Mouse (Mus musculus) embryonic facial prominence, embryonic 15.5 days (tissue): ENCODE measurements at regions not wholly inside any gene's neighbourhood (a gene's known extent, or its start where the extent isn't known, plus 50 kb on each side); places are given as distances from the start of the nearest gene placed in this dataset.
A peak's percentile ranks its signal among the peaks of the same experiment; 100 is the strongest.

Experiments used
- ATAC-seq: fragments of 200-750 bp; cut with Nextera tagmentation; 2 replicates; pipeline ENCODE4 v1.8.0; 2017; ENCODE audit warnings: low read depth, moderate TSS enrichment; ENCODE audit not compliant: insufficient number of reproducible peaks, low FRiP score, low TSS enrichment
- H3K27ac ChIP-seq: fragments of 300-500 bp; sonication (generic); replicated peaks from 2 replicates; pipeline ENCODE4 v1.5.1; 2015; ENCODE audit warnings: mild to moderate bottlenecking, inconsistent platforms
- H3K27me3 ChIP-seq: fragments of 300-500 bp; sonication (generic); 2 replicates; pipeline ENCODE4 v1.6.1; 2015; ENCODE audit warnings: inconsistent platforms
- H3K36me3 ChIP-seq: fragments of 300-500 bp; sonication (generic); 2 replicates; pipeline ENCODE4 v1.6.1; 2015; ENCODE audit warnings: mild to moderate bottlenecking, inconsistent platforms
- H3K4me1 ChIP-seq: fragments of 300-500 bp; sonication (generic); 2 replicates; pipeline ENCODE4 v1.6.1; 2015; ENCODE audit warnings: inconsistent platforms
- H3K4me2 ChIP-seq: fragments of 300-500 bp; sonication (generic); replicated peaks from 2 replicates; pipeline ENCODE4 v1.6.1; 2015; ENCODE audit warnings: mild to moderate bottlenecking, inconsistent platforms
- H3K4me3 ChIP-seq: fragments of 300-500 bp; sonication (generic); replicated peaks from 2 replicates; pipeline ENCODE4 v1.5.1; 2015; ENCODE audit warnings: mild to moderate bottlenecking, inconsistent platforms
- H3K9ac ChIP-seq: fragments of 300-500 bp; sonication (generic); 2 replicates; pipeline ENCODE4 v1.6.1; 2015; ENCODE audit warnings: inconsistent platforms
- H3K9me3 ChIP-seq: fragments of 300-500 bp; sonication (generic); replicated peaks from 2 replicates; pipeline ENCODE4 v1.6.1; 2016; ENCODE audit warnings: inconsistent platforms
- WGBS: fragments of 180-500 bp; shearing (Covaris S2); methylation state at CpG from one replicate; pipeline ENCODE4 v1.1.7; 2015; 5-methylcytosine and 5-hydroxymethylcytosine counted together

DNA sequence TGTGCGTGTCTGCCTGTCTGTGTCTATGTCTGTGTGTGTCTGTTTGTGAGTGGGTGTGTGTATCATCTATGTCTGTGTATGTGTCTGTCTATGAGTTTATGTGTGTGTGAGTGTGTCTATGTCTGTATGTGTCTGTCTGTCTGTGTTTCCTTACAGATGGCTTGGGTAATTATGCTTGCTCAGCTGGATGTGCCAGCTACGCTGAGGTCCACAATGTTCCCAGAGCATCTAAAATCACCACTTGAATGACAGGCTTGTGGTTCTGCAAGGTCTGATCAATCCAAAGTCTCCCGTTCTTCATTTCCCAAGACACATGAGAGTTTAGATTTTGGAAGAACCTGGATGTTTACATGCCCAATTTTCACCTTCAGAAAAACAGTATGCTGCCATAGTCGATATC lies 573.2 kb downstream of the Nfib start:
- Histone ChIP-seq H3K36me3 (no peaks in the 10 kb centered on the region), H3K9ac (no peak overlapping the region), H3K4me3 (no peak overlapping the region), H3K27me3 (no peaks in the 10 kb centered on the region), H3K9me3 (no peaks in the 10 kb centered on the region), H3K4me1 (no peaks in the 10 kb centered on the region), H3K4me2 (no peak overlapping the region), H3K27ac (no peak overlapping the region)
- ATAC-seq = no peak
- WGBS = 87% methylated on average over 4 of the region's 4 CpGs

DNA sequence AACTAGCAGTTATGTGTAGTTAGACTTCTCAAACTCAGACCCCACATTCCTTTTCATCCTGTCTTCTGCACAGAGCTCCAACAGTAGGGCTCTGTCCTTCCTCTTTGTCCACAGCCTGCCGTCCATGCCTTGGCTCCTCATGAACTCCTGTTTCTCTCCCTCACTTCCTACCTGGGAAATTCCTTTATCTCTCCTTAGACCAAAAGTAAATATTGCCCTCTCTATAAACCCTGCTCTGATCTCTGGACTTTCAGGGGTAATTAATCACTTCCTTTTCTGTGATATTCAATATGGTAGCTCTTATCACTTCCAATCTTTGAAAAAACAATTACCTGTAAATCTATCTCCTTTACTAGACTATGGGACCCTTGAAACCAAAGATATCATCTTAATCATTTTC lies 576.1 kb downstream of the Nfib start:
- Histone ChIP-seq H3K4me2 (no peak overlapping the region), H3K27me3 (no peaks in the 10 kb centered on the region), H3K4me3 (no peak overlapping the region), H3K9me3 (no peaks in the 10 kb centered on the region), H3K9ac (no peak overlapping the region), H3K36me3 (no peaks in the 10 kb centered on the region), H3K4me1 (no peaks in the 10 kb centered on the region), H3K27ac (no peak overlapping the region)
- no peak for ATAC-seq
- 46% methylated on average over 1 of the region's 1 CpGs for WGBS

DNA sequence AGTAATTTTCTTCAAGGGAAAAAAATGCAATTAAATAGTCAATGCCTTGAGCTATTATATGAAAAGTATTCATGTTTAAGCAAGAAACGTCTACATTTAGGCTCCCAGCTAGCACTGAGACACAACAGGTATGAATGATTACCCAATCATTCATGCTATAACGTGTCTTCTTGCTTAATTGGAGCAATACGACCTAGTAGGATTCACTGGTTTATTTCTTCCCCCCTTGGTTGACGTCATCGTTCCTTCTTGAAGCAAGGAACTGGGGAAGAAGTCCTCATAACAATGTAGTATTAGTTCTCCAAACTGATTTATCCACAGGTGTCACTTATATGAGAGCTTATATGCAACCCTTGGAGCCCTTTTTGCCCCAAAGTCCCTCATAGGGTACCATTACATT lies 581.8 kb downstream of the Nfib start:
- Histone ChIP-seq H3K4me2 (no peak overlapping the region), H3K27me3 (no peaks in the 10 kb centered on the region), H3K4me1 (no peaks in the 10 kb centered on the region), H3K9me3 (no peaks in the 10 kb centered on the region), H3K9ac (no peak overlapping the region), H3K27ac (no peak overlapping the region), H3K4me3 (no peak overlapping the region), H3K36me3 (no peaks in the 10 kb centered on the region)
- no peak for ATAC-seq
- 56% methylated on average over 5 of the region's 5 CpGs for WGBS

GRCm38 (mm10) chr4:82123101-82123500 lies 582.4 kb downstream of the Nfib start:
- no peak overlapping the region for H3K9ac ChIP-seq
- ATAC-seq = no peak
- 100% methylated on average over 1 of the region's 1 CpGs for WGBS

GRCm38 (mm10) chr4:82120796-82121195 lies 584.8 kb downstream of the Nfib start:
- H3K9ac ChIP-seq = no peak overlapping the region
- H3K36me3 ChIP-seq = no peaks in the 10 kb centered on the region
- no peaks in the 10 kb centered on the region for H3K4me1 ChIP-seq
- 62% methylated on average over 4 of the region's 4 CpGs for WGBS
- H3K4me2 ChIP-seq = no peak overlapping the region
- no peak overlapping the region for H3K27ac ChIP-seq
- no peaks in the 10 kb centered on the region for H3K27me3 ChIP-seq
- H3K9me3 ChIP-seq = no peaks in the 10 kb centered on the region
- ATAC-seq = no peak
- no peak overlapping the region for H3K4me3 ChIP-seq

More at GRCm38 (mm10) chr4:82123101-82123500, 582.4 kb downstream of the Nfib start:
- H3K27ac ChIP-seq = no peak overlapping the region
- no peaks in the 10 kb centered on the region for H3K36me3 ChIP-seq
- no peak overlapping the region for H3K4me3 ChIP-seq
- H3K4me1 ChIP-seq = no peaks in the 10 kb centered on the region
- no peaks in the 10 kb centered on the region for H3K27me3 ChIP-seq
- H3K9me3 ChIP-seq = no peaks in the 10 kb centered on the region
- H3K4me2 ChIP-seq = no peak overlapping the region

DNA sequence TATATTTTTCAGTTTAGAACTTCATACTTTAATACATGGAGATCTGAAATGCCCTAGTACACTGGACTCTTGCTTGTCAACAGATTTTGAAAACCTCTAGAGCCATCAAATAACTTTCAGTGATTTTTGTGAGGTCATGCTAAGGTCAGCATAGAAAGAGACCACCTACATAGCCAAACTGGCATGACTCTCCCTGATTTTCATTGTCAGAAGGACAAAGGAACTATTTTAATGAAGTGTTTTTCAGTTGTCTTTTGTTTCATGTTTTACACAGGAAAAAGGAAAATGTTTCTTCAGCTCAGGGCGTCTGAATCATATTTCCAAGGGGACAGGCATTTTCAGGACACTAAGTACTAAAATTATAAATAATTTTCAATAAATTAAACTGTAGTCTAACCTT lies 585.2 kb downstream of the Nfib start:
- 43% methylated on average over 1 of the region's 1 CpGs for WGBS
- Histone ChIP-seq H3K4me3 (no peak overlapping the region), H3K4me2 (no peak overlapping the region), H3K4me1 (no peaks in the 10 kb centered on the region), H3K27me3 (no peaks in the 10 kb centered on the region), H3K36me3 (no peaks in the 10 kb centered on the region), H3K9ac (no peak overlapping the region), H3K9me3 (no peaks in the 10 kb centered on the region), H3K27ac (no peak overlapping the region)
- no peak for ATAC-seq

- Histone ChIP-seq H3K9ac (no peak overlapping the region), H3K27ac (no peak overlapping the region), H3K36me3 (no peaks in the 10 kb centered on the region), H3K9me3 (no peaks in the 10 kb centered on the region; the same call in 1 of the 2 replicates), H3K27me3 (no peaks in the 10 kb centered on the region), H3K4me3 (no peak overlapping the region), H3K4me1 (peaks cover 18% of the 10 kb centered on the region), H3K4me2 (no peak overlapping the region)
- WGBS = 80% methylated on average over 1 of the region's 1 CpGs
- no peak for ATAC-seq
Observed at GRCm38 (mm10) chr4:82101837-82102236, 603.7 kb downstream of the Nfib start.

GRCm38 (mm10) chr4:82099970-82100368 lies 605.6 kb downstream of the Nfib start:
- peak overlapping the region; percentile 70 for H3K27ac ChIP-seq
- H3K27me3 ChIP-seq = no peaks in the 10 kb centered on the region
- H3K9ac ChIP-seq = no peak overlapping the region
- no peak; the same call in 1 of the 2 replicates for ATAC-seq
- 31% methylated on average over 6 of the region's 6 CpGs for WGBS
- H3K4me1 ChIP-seq = peaks cover 18% of the 10 kb centered on the region
- H3K4me2 ChIP-seq = no peak overlapping the region
- 0 out of 2 replicates have a peak, but pooled peaks cover 2% of the 10 kb centered on the region for H3K36me3 ChIP-seq
- no peak overlapping the region for H3K4me3 ChIP-seq
- H3K9me3 ChIP-seq = no peaks in the 10 kb centered on the region; the same call in 1 of the 2 replicates

DNA sequence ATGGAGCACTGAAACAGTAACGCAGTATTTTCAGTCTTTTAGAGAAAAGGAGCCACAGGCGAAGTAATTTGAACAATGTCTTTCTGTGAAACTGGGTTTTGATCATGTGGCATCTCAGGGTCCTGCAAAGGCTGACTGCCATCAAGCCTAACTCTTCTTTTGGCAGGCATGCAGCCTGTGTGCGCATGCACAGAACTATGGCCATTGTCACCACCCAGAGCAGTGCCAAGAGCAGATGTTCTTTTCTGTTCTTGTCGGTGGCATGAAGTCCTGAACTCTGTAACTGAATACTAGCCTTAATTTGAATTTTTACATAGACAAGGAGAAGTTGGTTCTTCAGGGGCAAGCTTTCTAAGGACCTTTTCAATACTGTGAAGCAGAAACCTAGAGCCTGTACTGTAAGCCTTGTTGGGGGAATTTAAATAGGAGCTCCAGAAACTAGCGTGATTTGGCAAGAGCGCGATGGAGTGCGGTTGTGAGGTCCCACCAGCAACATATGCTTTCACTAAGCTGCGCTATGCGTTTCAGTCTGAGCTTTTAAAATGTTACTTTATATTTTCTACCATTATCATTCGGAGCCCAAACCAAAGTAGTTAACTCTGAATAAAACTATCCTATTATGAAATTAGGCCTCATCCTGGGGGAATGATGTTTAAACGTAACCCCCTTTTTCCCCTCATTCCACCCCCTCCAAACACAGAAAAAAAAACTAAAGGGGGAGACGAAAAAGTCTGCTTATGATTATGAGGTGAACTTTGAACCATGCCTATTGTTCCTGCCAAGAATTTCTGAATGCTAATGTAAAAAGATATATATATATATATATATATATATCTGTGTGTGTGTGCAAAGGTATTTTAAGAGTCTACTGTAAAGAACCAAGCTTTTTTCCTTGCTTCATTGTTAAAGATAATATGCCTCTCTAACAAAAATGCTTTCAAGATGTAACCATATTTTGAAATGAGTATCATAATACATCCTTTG lies 606.3 kb downstream of the Nfib start:
- H3K27me3 ChIP-seq = no peaks in the 10 kb centered on the region
- WGBS = 25% methylated on average over 13 of the region's 13 CpGs
- H3K36me3 ChIP-seq = 0 out of 2 replicates have a peak, but pooled peaks cover 2% of the 10 kb centered on the region
- ATAC-seq = peak; percentile 85
- H3K4me3 ChIP-seq = no peak overlapping the region
- no peaks in the 10 kb centered on the region; the same call in 1 of the 2 replicates for H3K9me3 ChIP-seq
- H3K4me1 ChIP-seq = peaks cover 18% of the 10 kb centered on the region
- H3K27ac ChIP-seq = peak overlapping the region; percentile 88
- no peak overlapping the region for H3K4me2 ChIP-seq
- no peak overlapping the region for H3K9ac ChIP-seq

DNA sequence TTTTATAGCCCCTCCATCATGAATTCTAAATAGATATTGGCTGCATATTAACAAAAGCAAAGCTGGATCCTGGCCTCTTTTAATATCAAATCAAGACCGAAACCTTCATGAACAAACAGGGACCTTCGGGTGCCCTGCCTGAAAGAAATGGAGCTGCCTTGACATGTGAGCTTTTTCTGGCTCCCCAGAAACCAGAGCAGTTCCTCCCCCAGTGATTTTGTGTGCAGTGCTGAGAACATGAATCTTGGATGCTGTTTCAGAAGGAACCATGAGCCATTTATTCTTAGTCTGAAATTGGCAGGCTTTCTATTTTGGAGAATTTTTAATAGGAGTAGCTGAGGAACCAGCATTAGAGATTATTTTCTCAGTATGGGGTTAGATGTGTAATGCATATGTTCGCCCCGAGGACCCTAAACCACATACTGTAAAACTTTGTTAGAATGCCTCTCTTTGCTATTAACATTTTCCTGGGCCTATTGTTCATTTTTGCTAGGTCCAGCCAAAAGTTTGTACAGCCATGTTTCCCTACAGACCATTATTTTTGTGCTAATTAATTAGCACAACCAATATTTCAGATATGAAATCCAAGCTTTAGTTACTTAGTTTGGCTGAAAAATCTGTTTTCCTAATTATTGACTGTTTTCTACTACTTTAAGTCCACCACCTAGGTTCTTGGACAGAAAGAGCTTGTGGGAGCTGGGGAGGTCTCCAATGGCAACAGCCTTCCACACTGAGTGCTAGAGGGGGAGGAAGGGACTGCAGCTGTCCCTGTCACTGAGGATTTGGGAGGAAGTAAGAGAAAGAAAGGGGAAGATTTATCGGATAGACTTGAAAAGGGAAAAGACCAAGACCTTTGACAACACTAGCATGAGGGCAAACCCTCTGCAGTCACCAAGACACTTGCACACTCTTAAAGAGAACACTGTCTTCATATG lies 613.0 kb downstream of the Nfib start:
- 48% methylated on average over 5 of the region's 5 CpGs for WGBS
- Histone ChIP-seq H3K4me1 (peaks cover 6% of the 10 kb centered on the region), H3K9ac (no peak overlapping the region), H3K27ac (peak overlapping the region; percentile 75), H3K4me3 (no peak overlapping the region), H3K4me2 (no peak overlapping the region), H3K27me3 (no peaks in the 10 kb centered on the region), H3K36me3 (0 out of 2 replicates have a peak, but pooled peaks cover 2% of the 10 kb centered on the region), H3K9me3 (no peaks in the 10 kb centered on the region)
- ATAC-seq = peak; percentile 65; the same call in 1 of the 2 replicates

DNA sequence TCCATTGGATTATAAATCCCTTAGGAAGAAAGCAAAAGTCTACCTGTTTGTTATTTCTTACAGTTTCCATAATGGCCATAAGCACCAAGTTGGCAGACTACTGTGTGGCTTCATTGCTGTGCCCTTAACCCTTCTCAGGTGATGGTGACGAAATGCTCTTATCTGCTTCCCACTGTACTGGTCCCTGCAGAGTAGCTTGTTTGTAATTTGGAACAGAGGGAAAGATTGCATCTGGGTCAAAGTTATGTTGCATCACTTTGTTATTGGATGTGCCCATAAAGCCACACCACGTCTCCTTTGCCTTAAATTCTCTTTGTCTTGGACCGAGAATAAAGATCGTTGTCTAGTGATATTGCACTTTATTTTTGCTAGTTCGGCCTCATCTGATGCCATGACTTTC lies 615.9 kb downstream of the Nfib start:
- Histone ChIP-seq H3K9me3 (no peaks in the 10 kb centered on the region), H3K9ac (no peak overlapping the region), H3K27ac (no peak overlapping the region), H3K4me3 (no peak overlapping the region), H3K4me2 (no peak overlapping the region), H3K36me3 (no peaks in the 10 kb centered on the region), H3K4me1 (peaks cover 4% of the 10 kb centered on the region; the same call in 1 of the 2 replicates), H3K27me3 (no peaks in the 10 kb centered on the region)
- ATAC-seq = no peak
- 95% methylated on average over 5 of the region's 5 CpGs for WGBS
